Mouse (Mus musculus): ENCODE measurements at regions not wholly inside any gene's neighbourhood (a gene's known extent, or its start where the extent isn't known, plus 50 kb on each side); places are given as distances from the start of the nearest gene placed in this dataset.

DNA sequence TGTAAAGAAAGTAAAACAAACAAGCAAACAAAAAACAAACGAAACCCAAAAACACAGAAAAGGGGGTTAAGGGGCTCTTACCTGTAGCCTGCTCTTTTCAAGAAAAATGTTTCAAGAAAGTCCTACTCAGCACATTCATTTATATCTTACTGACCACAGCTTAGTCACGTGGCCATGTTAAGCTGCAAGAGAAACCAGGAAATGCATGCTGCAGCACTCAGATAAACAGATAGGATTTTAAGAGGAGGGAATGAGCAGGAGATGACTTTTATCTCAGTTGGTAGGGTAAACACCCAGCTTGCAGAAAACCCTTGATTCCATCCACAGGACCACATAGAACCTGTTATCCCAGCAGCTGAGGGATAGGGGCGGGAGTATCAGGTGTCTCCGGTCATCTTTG is 62.9 kb upstream of the Sfmbt2 start:
- H3K36me3 ChIP-seq (ENCODE audit: control insufficient read depth, insufficient read depth, low read length) = no peaks in the 10 kb centered on the region
- DNase-seq (ENCODE audit: low spot score, missing footprints) (no peak), ATAC-seq (ENCODE audit: low FRiP score) (no peak)
- 68% methylated on average over 4 of the region's 4 CpGs for WGBS
- H3K4me2 ChIP-seq = no peak overlapping the region
- H3K27me3 ChIP-seq (ENCODE audit: control insufficient read depth, insufficient read depth, low read length) = no peaks in the 10 kb centered on the region
- no peak overlapping the region for H3K27ac ChIP-seq (ENCODE audit: low read depth, low read length)
- H3K9ac ChIP-seq (ENCODE audit: low read length) = no peak overlapping the region
- H3K4me3 ChIP-seq (ENCODE audit: low read depth, low read length) = no peak overlapping the region
- no peaks in the 10 kb centered on the region for H3K9me3 ChIP-seq (ENCODE audit: control insufficient read depth, low read length)
- no peaks in the 10 kb centered on the region for H3K4me1 ChIP-seq (ENCODE audit: control insufficient read depth, insufficient read depth, low read length)

DNA sequence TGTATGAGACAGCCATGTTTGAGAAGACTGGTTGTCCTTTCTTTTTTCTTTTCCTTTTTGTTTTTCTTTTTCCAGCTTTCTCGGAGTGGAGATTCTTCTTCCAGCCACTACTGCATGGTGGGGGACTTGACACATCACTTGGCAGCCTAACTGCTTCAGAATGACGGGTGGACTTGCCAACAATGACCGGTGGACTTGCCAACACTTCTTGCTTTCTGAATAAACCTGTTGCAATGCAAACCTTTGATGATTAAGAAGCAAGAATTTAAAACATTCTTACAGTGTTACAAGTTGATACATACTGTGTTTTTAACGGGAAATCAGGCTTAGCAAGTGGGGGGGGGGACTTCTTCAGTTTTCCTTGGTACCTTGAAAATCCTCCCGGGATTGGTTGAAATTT is 60.7 kb upstream of the Sfmbt2 start:
- 93% methylated on average over 5 of the region's 5 CpGs for WGBS
- ATAC-seq (ENCODE audit: low FRiP score) = no peak
- Histone ChIP-seq H3K27me3 (ENCODE audit: control insufficient read depth, insufficient read depth, low read length) (no peaks in the 10 kb centered on the region), H3K27ac (ENCODE audit: low read depth, low read length) (no peak overlapping the region), H3K9ac (ENCODE audit: low read length) (no peak overlapping the region), H3K9me3 (ENCODE audit: control insufficient read depth, low read length) (no peaks in the 10 kb centered on the region), H3K4me3 (ENCODE audit: low read depth, low read length) (no peak overlapping the region), H3K4me1 (ENCODE audit: control insufficient read depth, insufficient read depth, low read length) (no peaks in the 10 kb centered on the region), H3K36me3 (ENCODE audit: control insufficient read depth, insufficient read depth, low read length) (no peaks in the 10 kb centered on the region), H3K4me2 (no peak overlapping the region)
- DNase-seq (ENCODE audit: low spot score, missing footprints) = no peak

- Histone ChIP-seq H3K4me2 (no peak overlapping the region), H3K27me3 (ENCODE audit: control insufficient read depth, insufficient read depth, low read length) (no peaks in the 10 kb centered on the region), H3K9me3 (ENCODE audit: control insufficient read depth, low read length) (no peaks in the 10 kb centered on the region), H3K9ac (ENCODE audit: low read length) (no peak overlapping the region), H3K36me3 (ENCODE audit: control insufficient read depth, insufficient read depth, low read length) (no peaks in the 10 kb centered on the region), H3K4me1 (ENCODE audit: control insufficient read depth, insufficient read depth, low read length) (no peaks in the 10 kb centered on the region), H3K4me3 (ENCODE audit: low read depth, low read length) (no peak overlapping the region), H3K27ac (ENCODE audit: low read depth, low read length) (no peak overlapping the region)
- 77% methylated on average over 14 of the region's 14 CpGs for WGBS
- ATAC-seq (ENCODE audit: low FRiP score) = no peak
- DNase-seq (ENCODE audit: low spot score, missing footprints) = peak; percentile 65
Observed at GRCm38 (mm10) chr2:10311719-10312118, 58.6 kb upstream of the Sfmbt2 start.

GRCm38 (mm10) chr2:10312398-10312797 is 57.9 kb upstream of the Sfmbt2 start:
- no peaks in the 10 kb centered on the region for H3K27me3 ChIP-seq (ENCODE audit: control insufficient read depth, insufficient read depth, low read length)
- H3K4me3 ChIP-seq (ENCODE audit: low read depth, low read length) = no peak overlapping the region
- H3K9ac ChIP-seq (ENCODE audit: low read length) = no peak overlapping the region
- ATAC-seq (ENCODE audit: low FRiP score) = no peak
- H3K4me1 ChIP-seq (ENCODE audit: control insufficient read depth, insufficient read depth, low read length) = no peaks in the 10 kb centered on the region
- H3K36me3 ChIP-seq (ENCODE audit: control insufficient read depth, insufficient read depth, low read length) = no peaks in the 10 kb centered on the region
- no peak overlapping the region for H3K27ac ChIP-seq (ENCODE audit: low read depth, low read length)
- no peaks in the 10 kb centered on the region for H3K9me3 ChIP-seq (ENCODE audit: control insufficient read depth, low read length)
- no peak overlapping the region for H3K4me2 ChIP-seq
- DNase-seq (ENCODE audit: low spot score, missing footprints) = peak; percentile 54
- 85% methylated on average over 7 of the region's 7 CpGs for WGBS

DNA sequence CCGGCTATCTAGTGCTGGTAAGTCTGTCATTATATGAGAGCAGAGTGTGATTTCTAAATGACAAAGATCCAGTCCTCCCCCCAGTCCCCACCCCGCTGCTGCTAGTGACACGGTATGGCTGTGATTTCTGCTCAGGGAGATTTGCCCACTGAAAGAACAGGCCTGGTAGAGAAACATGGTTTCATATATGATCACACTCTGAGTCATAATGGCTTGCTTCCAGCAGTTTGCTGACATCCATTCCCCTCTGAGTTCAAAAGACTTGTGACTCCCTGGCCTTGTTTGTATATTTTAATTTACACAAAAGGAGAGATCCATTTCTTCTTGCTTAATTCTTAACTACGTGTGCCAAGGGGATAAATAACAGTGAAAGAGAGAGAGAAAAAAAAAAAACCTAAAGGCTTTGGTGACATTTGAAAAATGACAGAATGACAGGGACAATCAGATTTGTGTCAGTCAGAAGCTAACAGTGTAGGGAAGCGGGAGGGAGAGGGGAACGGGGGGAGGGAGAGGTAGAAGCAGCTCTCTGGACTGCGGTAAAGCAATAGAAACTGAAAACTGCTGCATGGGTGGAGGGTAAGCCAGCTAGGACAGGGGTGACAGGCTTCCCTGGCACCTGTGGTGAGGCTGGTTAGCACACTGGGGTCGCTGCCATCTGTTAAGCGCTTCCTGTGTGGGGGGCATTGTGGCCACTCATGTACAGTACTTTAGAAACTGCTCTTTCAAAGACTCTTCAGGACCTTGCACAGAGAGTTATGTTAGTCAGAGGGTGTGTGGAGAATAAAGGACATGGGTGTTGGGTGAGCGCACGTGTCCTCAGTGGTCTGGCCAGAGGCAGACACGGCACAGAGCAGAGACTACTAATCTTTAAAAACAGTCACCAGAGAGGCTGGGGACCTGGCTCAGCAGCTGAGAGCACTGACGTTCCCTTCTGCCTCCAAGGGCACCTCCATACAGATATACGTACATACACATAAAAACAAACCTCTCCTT is 55.8 kb upstream of the Sfmbt2 start:
- Histone ChIP-seq H3K9me3 (ENCODE audit: control insufficient read depth, low read length) (no peaks in the 10 kb centered on the region), H3K4me2 (no peak overlapping the region), H3K27ac (ENCODE audit: low read depth, low read length) (no peak overlapping the region), H3K9ac (ENCODE audit: low read length) (no peak overlapping the region), H3K4me3 (ENCODE audit: low read depth, low read length) (no peak overlapping the region), H3K36me3 (ENCODE audit: control insufficient read depth, insufficient read depth, low read length) (no peaks in the 10 kb centered on the region), H3K27me3 (ENCODE audit: control insufficient read depth, insufficient read depth, low read length) (no peaks in the 10 kb centered on the region), H3K4me1 (ENCODE audit: control insufficient read depth, insufficient read depth, low read length) (no peaks in the 10 kb centered on the region)
- peak; percentile 33 for DNase-seq (ENCODE audit: low spot score, missing footprints)
- no peak for ATAC-seq (ENCODE audit: low FRiP score)
- WGBS = 54% methylated on average over 14 of the region's 14 CpGs

DNA sequence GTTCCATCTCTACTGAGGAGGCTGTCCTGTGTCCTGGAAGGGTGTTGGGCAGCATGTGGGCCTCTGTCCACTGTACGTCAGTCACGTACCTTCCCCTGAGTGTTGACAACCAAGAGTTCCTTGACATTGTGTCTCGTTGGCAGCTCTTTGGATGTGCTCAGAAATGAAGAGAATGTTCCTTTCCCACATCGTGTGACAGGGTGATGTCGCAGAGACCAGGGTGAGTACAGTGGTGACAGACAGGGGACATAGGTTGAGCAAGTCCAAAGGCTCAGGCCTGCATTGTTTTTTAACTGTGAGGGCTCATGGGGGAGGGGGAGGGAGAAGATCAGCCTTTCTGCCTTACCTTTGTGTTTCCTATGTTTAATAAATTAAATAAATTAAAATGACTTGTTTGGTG is 54.0 kb upstream of the Sfmbt2 start:
- ATAC-seq (ENCODE audit: low FRiP score) (no peak), DNase-seq (ENCODE audit: low spot score, missing footprints) (peak; percentile 35)
- Histone ChIP-seq H3K27me3 (ENCODE audit: control insufficient read depth, insufficient read depth, low read length) (no peaks in the 10 kb centered on the region), H3K27ac (ENCODE audit: low read depth, low read length) (no peak overlapping the region), H3K36me3 (ENCODE audit: control insufficient read depth, insufficient read depth, low read length) (no peaks in the 10 kb centered on the region), H3K4me1 (ENCODE audit: control insufficient read depth, insufficient read depth, low read length) (no peaks in the 10 kb centered on the region), H3K4me3 (ENCODE audit: low read depth, low read length) (no peak overlapping the region), H3K4me2 (no peak overlapping the region), H3K9me3 (ENCODE audit: control insufficient read depth, low read length) (no peaks in the 10 kb centered on the region), H3K9ac (ENCODE audit: low read length) (no peak overlapping the region)
- 85% methylated on average over 5 of the region's 5 CpGs for WGBS

GRCm38 (mm10) chr2:10318166-10318768 is 52.0 kb upstream of the Sfmbt2 start:
- DNase-seq (ENCODE audit: low spot score, missing footprints) (peak; percentile 56), ATAC-seq (ENCODE audit: low FRiP score) (no peak)
- H3K9ac ChIP-seq (ENCODE audit: low read length) = no peak overlapping the region
- H3K27me3 ChIP-seq (ENCODE audit: control insufficient read depth, insufficient read depth, low read length) = no peaks in the 10 kb centered on the region
- H3K27ac ChIP-seq (ENCODE audit: low read depth, low read length) = no peak overlapping the region
- H3K4me2 ChIP-seq = no peak overlapping the region
- H3K4me3 ChIP-seq (ENCODE audit: low read depth, low read length) = no peak overlapping the region
- no peaks in the 10 kb centered on the region for H3K4me1 ChIP-seq (ENCODE audit: control insufficient read depth, insufficient read depth, low read length)
- WGBS = 90% methylated on average over 10 of the region's 10 CpGs
- no peaks in the 10 kb centered on the region for H3K36me3 ChIP-seq (ENCODE audit: control insufficient read depth, insufficient read depth, low read length)
- H3K9me3 ChIP-seq (ENCODE audit: control insufficient read depth, low read length) = no peaks in the 10 kb centered on the region
